Mouse (Mus musculus) kidney, postnatal 36 days (tissue): ENCODE data around the gene Rfxank.

ENCODE experiments used
- DNase-seq, 2 experiments: peaks; one replicate each; pipeline ENCODE4 v3.0.0; 2021 to 2022; ENCODE audit warnings: mixed read lengths in 2 of 2

Rfxank gene

DNA sequence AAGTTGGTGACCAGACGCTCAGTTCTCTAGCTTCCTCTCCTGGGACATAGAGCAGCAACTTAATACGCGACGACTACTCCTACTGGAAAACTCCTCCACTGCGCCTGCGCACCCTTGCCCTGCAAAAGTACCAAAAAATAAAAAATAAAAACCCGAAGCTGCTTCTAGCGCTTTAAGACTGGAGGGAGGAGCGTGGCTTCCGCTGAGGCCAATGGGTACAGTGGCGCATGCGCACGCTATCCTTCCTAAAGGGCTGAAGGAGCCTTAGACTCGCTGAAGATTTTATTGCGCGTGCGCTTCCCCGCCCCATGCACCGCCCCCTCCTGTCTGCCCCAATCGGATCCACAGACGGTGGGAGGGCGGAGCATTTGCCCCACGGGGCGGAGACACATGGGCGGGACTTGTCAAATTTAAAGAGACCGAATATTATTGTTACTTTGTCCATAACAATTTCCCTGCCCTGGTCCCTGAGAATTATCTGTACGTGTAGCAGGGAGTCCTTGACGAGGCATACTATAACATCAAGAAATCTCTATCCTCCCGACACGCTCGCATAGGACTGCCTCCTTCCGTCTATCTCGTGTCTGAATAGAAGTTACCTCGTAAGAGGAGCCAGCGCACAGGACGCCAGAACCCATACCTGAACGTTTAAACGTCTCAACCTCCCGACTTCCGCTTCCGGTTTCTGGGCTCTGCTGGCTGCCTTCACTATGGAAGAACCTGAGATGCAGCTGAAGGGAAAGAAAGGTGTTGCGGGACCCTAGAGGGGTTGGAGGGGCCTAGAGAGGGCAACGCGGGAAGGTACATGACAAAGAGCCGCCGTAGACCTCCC, at the start of gene Rfxank, which contains the start of the genes Borcs8 and Mef2b:
Gene Rfxank (minus strand): TSS at position 129 of the 832 bp plus-strand sequence.
Gene Borcs8 (plus strand): TSS at position 474 of the 832 bp plus-strand sequence.
Gene Mef2b (plus strand): TSS at position 686 of the 832 bp plus-strand sequence.
- DNase-seq: peak; percentile 99 to 100

DNA sequence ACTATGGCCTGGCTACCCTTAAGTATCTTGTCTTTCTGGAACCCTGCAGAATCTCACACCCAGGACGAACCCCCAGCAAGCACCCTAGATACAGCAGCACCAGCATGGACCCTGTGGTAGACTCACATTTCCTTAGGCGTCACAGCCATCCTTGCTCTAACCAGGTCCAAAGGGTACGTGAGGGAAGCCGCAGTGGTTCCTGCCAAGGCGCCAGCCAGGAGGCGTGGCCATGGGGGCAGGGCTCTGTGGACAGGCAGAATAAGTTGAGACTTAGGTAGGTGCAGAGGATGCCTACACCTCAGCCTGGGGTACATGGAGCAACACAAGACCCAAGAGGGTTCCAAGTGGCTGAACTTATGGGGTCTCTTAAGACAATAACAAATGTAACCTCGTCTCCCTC, 49.8 kb upstream of the Rfxank start:
- DNase-seq: peak; percentile 93 to 94

DNA sequence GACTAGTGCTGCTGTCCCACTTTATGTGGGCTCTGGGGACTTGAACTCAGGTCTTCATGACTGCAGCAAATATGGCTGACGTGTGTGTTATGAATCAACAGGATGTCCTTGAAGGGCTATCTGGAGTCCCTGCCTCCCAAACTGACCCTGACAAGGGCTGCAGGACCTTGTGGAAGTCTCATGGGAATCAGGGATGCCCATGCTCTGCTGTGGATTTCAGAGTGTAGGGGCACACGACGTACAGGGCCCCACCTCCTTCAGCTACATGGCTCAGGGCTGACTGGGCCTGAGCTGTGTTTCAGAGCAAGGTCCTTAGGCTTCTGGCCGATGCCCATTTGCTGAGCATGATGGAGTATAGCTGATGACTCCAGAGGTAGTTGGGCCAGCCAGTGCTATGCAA, 44.2 kb upstream of the Rfxank start:
- DNase-seq: no peak

DNA sequence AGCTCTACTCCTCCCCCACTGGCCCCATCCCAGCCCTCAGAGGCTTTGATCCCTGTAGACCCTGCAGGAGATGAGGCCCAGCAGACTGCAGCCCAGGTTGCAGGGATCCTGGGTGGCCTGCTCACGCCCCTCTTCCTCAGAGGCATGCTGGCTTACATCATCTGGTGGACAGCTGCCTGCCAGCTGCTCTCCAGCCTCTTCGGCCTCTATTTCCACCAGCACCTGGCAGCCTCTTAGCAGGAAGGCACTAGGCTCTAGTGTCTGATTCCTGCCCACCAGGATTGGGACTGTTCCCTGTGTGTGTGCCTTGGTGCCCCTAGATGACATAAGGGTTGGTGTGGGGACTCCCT, 42.9 kb upstream of the Rfxank start:
- peak in 1 of 2 experiments; percentile 15 for DNase-seq

DNA sequence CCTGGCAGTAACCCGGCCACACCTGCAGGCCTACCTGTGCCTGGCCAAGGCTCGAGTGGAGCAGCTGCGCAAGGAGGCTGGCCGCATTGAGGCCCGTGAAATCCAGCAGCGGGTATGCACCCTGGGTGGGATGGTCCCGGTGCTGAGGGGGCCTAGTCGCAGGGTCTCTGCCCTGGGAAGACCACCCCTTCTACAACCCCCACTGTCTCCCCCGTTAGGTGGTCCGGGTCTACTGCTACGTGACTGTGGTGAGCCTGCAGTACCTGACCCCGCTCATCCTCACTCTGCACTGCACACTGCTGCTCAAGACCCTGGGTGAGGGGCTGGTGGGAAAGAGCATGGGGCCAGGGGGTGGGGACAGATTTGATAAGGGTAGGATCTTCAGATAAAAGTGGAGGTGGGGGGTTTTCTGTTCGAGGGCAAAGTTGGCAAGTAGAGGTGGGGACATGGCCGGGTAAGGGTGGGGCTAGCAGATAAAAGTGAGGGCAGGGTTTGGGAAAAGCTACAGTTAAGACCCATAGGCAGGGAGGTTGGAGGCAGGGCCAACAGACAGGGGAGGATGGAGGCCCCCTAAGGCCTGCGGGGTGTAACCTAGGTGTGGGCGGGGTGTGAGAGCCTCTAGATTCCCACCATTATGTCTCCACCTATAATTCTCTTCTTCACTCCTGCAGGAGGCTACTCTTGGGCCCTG, 42.4 kb upstream of the Rfxank start:
- peak in 1 of 2 experiments; percentile 15 for DNase-seq

DNA sequence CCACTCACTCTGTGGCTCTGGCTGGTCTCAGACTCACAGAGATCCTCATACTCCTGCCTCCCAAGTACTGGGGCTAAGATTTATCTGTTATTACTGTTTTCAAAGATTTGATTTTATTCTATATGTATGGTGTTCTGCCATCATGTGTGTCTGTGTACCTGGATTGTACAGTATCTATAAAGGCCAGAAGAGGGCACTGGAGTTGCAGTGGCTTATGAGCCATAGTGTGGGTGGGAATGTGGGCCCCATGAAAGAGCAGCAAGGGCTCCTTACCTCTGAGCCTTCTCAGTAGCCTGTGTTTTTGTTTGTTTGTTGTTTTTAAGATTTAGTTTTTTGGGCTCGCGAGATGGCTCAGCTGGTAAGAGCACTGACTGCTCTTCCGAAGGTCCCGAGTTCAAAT, 40.1 kb upstream of the Rfxank start:
- DNase-seq: peak; percentile 20 to 25

DNA sequence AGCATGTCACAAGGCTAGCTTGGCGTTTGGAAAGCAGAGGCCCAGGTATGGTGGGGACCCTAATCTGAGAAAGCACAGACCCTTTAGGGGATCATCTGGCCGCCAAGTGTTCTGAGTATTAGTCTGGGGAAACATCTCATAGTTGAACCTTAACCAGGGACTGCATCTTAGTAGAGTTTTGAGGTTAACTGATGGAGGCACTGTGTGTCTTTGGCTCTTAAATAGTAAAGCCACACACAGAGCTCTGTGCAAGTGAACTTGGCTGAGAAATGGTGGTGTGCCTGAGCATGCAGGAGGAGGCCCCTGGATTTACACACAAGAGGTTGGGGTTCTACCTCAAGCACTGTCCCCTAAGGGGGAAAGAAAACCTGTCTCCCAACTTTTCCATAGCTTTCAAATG, 39.3 kb upstream of the Rfxank start:
- no peak for DNase-seq

DNA sequence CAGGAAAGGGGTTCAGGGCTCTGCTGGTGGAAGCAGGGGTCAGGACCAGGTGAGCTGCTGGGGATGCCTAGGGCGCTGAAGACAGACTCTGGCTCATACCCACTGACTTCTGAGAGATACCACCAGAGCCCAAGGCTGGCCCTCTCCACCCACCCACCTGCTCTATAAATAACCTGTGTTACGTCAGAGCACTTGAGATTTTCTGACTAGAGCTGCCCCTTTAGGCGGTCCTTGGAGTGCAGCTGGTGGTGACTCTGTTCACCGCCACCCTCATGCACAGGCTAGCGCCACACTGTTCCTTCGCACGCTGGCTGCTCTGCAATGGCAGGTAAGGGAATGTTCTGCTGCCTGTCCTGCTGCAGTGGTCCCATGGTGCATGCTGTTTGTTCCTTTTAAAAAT, 35.1 kb upstream of the Rfxank start:
- DNase-seq: no peak

DNA sequence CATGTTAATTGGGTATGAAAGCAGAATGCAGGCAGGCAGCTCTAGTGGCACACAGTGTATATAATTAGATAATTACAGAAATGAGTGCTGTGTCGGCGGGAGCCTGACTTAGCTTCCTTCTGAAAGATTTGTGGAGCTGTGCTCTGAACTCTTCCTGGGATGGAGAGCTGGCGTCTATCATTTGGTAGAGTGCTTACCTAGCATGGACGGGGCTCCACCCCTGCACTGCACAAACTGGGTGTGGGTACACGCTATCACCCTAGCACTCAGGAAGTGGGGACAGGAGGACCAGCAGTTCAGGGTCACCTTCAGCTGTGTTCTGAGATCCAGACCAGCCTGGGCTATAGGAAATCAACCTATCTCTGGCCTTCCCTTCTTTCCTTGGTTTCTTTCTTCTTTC, 34.4 kb upstream of the Rfxank start:
- DNase-seq: no peak

DNA sequence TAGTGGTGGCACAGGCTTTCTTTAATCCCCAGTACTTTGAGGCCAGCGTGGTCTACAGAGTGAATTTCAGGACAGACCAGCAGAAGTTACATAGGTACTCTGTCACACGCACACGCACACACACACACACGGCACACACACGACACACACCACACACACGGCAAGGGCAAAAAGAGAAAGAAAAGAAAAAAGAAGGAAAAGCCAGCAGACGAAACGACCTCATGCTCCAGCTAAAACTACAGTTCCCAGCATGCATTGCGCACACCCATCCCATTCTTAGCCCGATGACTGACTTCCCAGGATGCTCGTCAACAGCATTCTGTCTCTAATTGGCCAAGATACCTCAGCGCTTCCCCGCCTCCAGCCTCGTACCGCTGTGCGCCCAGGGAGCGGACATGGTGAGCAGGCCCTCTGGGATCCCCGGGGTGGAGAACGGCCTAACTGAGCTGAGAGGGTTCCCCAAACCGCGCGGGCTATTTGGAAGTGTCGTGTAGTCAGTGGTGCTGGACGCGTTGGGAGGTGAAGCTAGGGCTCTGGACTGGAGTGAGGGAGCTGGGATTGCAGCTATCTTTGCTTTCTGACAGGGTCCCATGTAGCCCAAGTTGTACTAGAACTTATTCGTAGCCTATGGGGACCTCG, 33.2 kb upstream of the Rfxank start, which contains the start of gene Tmem161a:
Gene Tmem161a (plus strand): TSS at position 314 of the 639 bp plus-strand sequence.
- DNase-seq: peak; percentile 95 to 97

DNA sequence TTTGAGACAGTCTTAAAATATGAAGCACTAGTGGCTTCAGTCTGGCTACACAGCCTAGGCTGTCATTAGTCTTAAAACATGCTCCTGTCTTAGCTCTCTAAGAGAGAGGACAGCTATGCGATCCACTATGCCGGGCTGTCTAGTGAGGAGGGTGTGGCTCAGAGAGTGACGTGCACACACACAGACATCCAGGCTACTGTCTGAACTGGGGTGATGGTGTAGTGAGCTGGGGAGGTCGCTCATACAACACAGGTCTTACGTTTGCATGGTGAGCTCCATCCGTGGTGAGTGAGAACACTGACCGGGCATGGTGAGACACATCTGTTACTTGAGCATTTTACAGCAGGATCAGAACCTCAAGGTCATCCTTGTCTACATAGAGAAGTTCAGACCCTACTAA, 32.3 kb upstream of the Rfxank start:
- DNase-seq: no peak

DNA sequence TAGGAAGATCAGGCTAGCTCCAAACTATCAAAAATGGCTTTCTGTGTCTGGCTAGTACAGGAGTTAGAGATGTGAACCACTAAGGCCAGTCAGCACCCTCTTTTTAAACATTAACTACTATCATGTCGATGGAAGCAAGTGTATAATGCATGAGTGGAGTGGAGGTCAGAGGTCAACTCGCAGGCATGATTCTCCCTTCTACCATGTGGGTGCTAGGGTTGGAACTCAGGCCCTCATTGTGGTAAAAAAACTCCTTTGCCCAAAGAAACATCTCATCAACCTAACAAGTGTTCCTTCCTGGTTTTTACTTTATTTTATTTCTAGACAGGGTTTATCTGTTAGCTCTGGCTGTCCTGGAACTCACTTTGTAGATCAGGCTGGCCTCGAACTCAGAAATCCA, 31.8 kb upstream of the Rfxank start:
- peak; percentile 78 to 81 for DNase-seq

DNA sequence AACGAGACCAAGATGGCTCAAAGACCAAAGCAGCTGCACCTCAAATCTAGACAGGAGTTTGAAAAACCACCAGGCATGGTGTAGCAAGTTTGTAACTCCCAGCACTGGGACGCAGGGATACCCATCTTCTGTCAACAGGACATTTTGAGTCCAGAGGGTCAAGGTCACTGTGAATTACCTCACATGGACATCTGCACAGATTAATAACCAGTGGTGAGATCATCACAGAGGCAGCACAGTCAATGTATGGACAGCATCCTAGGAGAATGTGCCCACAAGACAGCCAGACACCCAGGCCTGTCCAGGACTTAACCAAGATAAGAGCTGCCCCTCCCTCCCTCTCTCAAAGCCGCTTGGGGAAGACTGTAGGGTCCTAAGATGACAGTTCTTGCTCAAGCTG, 31.2 kb upstream of the Rfxank start:
- no peak for DNase-seq

DNA sequence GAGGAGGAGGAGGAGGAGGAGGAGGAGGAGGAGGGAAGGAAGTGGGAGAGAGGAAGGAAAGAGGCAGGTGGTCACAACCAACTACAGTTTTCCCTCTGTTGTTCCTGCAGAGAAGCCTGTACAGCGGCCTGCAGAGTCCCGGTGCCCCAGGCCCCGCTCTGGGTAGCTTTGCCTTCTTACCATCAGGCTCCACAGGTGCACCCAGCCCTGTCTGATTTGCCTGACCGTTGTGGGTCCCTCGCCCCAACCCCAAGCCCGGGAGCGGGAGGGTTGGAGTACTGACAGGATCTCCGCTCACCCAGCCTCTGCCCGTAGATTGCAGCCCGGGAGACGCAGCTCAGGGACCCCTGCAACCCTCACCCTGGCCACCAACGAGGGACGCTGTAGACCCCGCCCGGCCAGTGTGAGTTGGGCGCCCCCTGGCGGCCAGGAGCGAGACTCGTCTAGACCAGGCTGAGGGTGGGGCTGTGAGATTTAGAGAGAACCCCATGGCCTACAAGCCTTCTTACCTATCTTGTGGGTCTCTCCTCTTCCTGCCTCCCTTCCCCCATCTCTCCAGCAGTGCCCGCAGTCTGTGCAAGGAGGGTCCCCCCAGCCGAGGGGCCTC, 27.7 kb upstream of the Rfxank start:
- DNase-seq: peak; percentile 36 to 84

DNA sequence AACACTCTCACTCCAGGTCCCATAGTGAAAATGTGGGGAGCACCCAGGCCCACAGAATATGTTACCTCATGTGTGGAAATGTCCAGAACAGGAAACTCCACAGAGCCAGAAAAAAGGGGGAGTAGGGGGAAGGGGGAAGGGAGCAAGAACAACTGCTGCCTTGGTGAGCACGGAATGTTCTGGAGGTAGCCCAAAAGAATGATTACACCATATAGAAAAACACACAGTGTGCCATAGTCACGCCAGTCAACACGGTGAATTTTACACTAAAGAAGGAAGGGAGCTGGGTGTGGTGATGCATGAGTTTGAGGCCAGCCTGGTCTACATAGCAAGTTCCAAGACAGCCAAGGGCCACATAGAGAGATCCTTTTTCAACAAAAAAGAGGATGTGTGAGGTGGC, 24.4 kb upstream of the Rfxank start:
- no peak for DNase-seq

DNA sequence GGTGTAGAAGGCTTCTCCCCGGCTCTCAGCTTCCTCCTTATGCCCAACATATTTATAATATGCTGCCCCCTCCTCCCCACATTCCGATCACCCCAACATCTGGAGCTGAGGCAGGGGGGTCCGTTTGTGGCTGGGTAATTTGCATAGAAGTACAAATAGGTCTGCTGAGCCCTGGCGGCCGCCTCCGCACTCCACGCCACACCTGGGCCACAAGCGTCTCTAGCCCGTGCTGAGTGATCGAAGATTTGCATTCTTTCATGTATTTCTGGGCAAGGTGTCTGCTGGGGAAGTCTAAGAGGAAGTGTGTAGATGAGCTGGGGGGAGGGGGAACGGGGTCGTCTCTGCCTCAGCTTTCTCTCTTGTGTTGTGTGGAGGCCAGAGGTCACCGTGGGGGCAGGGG, 21.1 kb upstream of the Rfxank start:
- DNase-seq: no peak

DNA sequence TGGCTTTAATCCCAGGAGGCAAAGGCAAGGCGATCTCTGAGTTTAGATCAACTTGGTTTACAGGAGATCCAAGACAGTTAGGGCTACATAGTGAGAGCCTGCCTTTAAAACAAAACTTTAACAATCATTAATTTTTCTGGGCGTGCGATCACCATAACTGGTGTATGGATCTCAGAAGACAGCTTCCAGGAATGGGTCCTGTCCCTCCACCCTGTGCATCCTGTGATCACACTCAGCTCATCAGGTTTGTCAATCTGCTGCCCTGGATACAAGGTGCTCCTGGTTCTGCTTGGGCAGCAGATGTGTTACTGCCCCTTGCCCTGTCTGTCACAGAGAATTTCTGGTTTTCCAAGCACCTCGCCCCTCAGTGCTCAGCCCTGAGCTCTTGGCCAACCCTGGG, 20.3 kb upstream of the Rfxank start:
- peak in 1 of 2 experiments; percentile 33 for DNase-seq

DNA sequence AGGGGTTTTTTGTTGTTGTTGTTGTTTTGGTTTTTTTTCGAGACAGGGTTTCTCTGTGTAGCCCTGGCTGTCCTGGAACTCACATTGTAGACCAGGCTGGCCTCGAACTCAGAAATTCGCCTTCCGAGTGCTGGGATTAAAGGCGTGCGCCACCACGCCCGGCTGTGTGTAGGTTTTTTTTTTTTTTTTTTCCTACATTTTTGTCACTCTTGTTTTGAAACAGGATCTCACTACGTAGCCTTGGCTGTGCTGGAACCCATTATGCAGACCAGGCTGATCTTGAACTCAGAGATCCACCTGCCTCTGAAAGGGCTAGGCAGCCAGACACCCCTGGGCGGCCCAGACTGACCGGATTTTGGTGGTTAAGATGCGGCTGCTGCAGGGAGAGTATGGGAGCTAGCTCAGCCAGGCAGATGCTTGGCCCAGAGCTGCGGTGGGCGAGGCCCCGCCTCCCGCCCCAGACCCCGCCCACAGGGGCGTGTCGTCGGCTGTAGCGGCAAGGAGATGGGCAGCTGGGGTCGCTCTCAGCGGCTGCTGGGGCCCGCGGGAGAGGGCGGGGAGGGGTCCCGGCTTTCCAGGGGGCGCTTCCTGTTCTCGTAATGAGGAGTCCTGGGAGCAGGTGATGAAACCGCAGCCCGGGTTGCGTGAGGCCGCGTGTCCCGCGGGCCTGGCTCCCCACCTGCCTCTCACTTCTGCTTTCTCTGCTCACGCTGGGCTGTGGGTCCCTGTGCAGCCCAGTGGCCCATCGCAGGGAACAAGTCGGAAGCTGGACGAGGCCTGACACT, 19.3 kb upstream of the Rfxank start:
- peak; percentile 66 to 88 for DNase-seq

DNA sequence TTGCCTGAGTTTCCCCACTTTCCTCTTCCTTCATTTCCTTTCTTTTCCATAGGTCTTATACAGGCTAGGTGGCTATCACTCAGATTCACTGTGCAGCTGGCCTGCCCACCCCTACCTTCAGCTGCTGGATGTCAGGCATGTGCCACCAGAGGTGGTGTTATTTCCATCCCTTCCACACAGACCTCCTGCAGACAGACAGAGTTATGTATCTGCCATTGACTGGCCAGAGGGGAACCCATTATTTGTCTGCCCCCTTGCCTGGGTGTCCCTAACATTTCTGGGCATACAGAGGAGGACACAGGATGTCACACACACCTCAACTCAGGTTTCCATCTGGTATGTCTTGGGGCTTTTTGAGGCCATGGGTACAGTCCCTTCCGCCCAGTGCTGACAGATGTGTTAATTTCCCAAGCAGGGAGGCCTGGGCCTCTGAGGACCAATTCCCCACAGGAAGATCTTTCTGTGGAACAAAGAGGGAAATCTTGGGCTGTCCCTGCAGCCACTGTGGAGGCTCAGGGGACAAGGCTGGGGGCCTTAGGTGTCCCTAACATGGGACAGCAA, 18.4 kb upstream of the Rfxank start:
- no peak for DNase-seq

DNA sequence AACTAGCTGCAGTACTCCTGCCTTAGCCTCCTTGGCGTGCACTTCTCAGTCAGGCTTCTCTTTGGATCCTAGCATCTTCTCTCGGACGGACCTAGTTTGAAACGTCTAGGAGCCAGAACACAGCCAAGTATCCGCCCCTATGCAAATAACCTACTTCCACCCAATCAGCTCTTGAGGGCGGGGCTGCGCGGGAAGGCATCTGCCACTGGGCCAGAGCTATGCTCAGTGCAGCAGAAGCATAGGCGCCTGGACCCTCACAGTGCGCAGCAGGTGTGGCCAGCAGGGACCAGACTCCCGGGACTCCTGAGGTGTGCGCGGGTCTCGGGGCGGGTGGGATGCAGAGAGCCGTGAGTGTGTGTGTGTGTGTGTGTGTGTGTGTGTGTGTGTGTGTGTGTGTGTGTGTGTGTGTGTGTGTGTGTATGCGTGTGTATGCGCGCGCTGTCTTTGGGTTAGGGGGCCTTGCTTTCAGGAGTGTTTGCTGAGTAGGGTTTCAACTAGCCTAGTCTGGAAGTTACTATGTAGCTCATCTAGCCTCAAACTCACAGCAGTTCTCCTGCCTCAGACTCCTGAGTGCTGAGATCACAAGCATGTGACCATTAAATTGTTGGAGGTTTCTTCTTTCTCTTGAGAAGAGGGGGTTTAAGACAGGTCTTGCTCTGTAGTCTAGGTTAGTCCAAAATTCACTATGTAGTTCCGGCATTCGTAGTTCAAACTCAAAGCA, 13.7 kb upstream of the Rfxank start:
- peak; percentile 72 to 85 for DNase-seq

DNA sequence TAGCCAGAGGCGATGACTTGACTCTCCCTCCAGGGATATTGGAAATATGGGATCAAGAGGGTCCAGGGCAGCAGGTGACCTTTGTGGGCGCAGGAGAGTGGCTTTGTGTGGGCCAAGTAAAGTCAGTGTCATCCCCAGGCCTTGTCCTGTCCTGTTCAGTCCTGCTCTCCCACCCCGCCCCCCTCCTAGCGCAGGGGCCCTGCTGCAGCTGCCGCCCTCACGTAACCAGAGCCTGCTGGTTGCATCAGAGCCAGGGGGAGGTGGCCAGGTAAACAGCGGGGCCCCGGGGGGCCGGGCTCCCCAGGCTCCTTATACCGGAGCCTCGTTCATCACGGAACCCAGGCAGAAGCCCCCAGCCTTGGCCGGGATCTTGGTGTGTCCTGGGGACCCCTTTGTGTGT, 11.2 kb upstream of the Rfxank start:
- DNase-seq: no peak
